Comparison of ENCODE assay signal across 13 mouse cellular contexts in the genomic region with DNA sequence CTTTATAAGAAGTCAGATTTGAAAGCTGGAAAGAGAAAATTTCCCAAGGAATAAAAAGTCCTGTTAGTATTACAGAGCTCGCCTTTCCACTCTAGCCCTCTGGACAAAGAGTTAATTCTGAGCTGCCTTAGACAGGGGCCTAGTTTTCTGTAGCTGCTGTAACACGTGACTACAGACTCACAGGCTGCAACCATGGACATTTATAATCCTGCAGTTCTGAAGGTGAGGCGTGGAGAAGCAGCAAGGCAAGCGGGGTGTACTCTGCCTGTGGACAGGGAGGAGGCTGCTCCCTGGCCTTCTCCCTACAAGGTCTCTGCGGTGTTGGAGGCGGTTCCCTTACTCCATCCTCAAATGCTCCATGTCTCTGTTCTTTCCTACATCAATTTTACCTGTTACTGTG.
DNase-seq lines count a peak whose midpoint lies in the region; ATAC-seq and TF ChIP-seq lines count a peak whose summit lies in the region.
"Had no signal": no experiment of that assay in that cellular context is flagged by ENCODE, and none has a peak within 500 bp of the region (broad histone marks: within the 10 kb centered on the region; RNA-seq: fewer than 3 reads in every experiment).

No protein-coding gene starts in this region.

- no peaks in the 10 kb centered on the region for H3K36me3 ChIP-seq in kidney, embryonic 14.5 days (ENCODE audit: control insufficient read depth, insufficient read depth, low read length)
- H3K36me3 ChIP-seq in embryonic facial prominence, embryonic 14.5 days (ENCODE audit: control insufficient read depth, insufficient read depth, low read length) = no peaks in the 10 kb centered on the region
- H3K36me3 ChIP-seq in hindbrain, postnatal 0 days (ENCODE audit: insufficient read depth, low read length) = no peaks in the 10 kb centered on the region
- no peaks in the 10 kb centered on the region for H3K36me3 ChIP-seq in neural tube, embryonic 14.5 days (ENCODE audit: control insufficient read depth, insufficient read depth, low read length)
- H3K36me3 ChIP-seq: neural tube, embryonic 12.5 days had no signal

- ATAC-seq in kidney, embryonic 14.5 days (ENCODE audit: low FRiP score, low TSS enrichment) = no peak
- ATAC-seq in embryonic facial prominence, embryonic 14.5 days (ENCODE audit: low read depth) = peak; percentile 50; the same call in 1 of the 2 replicates
- ATAC-seq in hindbrain, postnatal 0 days = peak; percentile 43; the same call in 1 of the 2 replicates
- ATAC-seq in neural tube, embryonic 14.5 days (ENCODE audit: low read depth) = no peak

- no peak overlapping the region for H3K4me3 ChIP-seq in kidney, embryonic 14.5 days (ENCODE audit: low read length)
- no peak overlapping the region for H3K4me3 ChIP-seq in embryonic facial prominence, embryonic 14.5 days (ENCODE audit: low read depth, low read length)
- no peak overlapping the region for H3K4me3 ChIP-seq in hindbrain, postnatal 0 days (ENCODE audit: low read length)
- H3K4me3 ChIP-seq in neural tube, embryonic 14.5 days (ENCODE audit: low read depth, low read length) = no peak overlapping the region
- H3K4me3 ChIP-seq: layer of hippocampus, adult 2 months; neural tube, embryonic 12.5 days had no signal

- no peaks in the 10 kb centered on the region for H3K9me3 ChIP-seq in kidney, embryonic 14.5 days (ENCODE audit: control insufficient read depth, low read length)
- no peaks in the 10 kb centered on the region for H3K9me3 ChIP-seq in embryonic facial prominence, embryonic 14.5 days (ENCODE audit: control insufficient read depth, low read length)
- no peaks in the 10 kb centered on the region for H3K9me3 ChIP-seq in hindbrain, postnatal 0 days (ENCODE audit: low read length)
- H3K9me3 ChIP-seq in neural tube, embryonic 14.5 days (ENCODE audit: control insufficient read depth, low read length) = no peaks in the 10 kb centered on the region
- H3K9me3 ChIP-seq: neural tube, embryonic 12.5 days had no signal

- H3K27ac ChIP-seq in kidney, embryonic 14.5 days (ENCODE audit: low read depth, low read length) = no peak overlapping the region
- peak overlapping the region; percentile 52 for H3K27ac ChIP-seq in embryonic facial prominence, embryonic 14.5 days (replicated peaks; ENCODE audit: low read depth, low read length)
- H3K27ac ChIP-seq in hindbrain, postnatal 0 days = peak overlapping the region; percentile 66; the same call in 1 of the 2 replicates
- peak overlapping the region; percentile 24; the same call in 1 of the 2 replicates for H3K27ac ChIP-seq in neural tube, embryonic 14.5 days (ENCODE audit: low read depth, low read length)
- H3K27ac ChIP-seq: layer of hippocampus, adult 2 months; neural tube, embryonic 12.5 days had no signal

- no peak overlapping the region for H3K9ac ChIP-seq in kidney, embryonic 14.5 days (ENCODE audit: low read depth, low read length)
- no peak overlapping the region for H3K9ac ChIP-seq in embryonic facial prominence, embryonic 14.5 days (ENCODE audit: low read depth, low read length)
- no peak overlapping the region for H3K9ac ChIP-seq in hindbrain, postnatal 0 days (replicated peaks; ENCODE audit: low read length)
- no peak overlapping the region for H3K9ac ChIP-seq in neural tube, embryonic 14.5 days (replicated peaks; ENCODE audit: low read depth, low read length)
- H3K9ac ChIP-seq: neural tube, embryonic 12.5 days had no signal

- H3K4me2 ChIP-seq in kidney, embryonic 14.5 days (replicated peaks; ENCODE audit: low read depth, low read length) = no peak overlapping the region
- no peak overlapping the region for H3K4me2 ChIP-seq in embryonic facial prominence, embryonic 14.5 days (ENCODE audit: low read depth, low read length)
- no peak overlapping the region for H3K4me2 ChIP-seq in hindbrain, postnatal 0 days (ENCODE audit: low read depth, low read length)
- H3K4me2 ChIP-seq in neural tube, embryonic 14.5 days (ENCODE audit: low read depth, low read length) = no peak overlapping the region
- H3K4me2 ChIP-seq: neural tube, embryonic 12.5 days had no signal

- peak; percentile 22 to 70 for DNase-seq in kidney, postnatal 25 days
- DNase-seq in embryonic facial prominence, embryonic 14.5 days (ENCODE audit: low spot score) = no peak
- no peak for DNase-seq in hindbrain, postnatal 0 days (ENCODE audit: low spot score)
- DNase-seq in urinary bladder, adult 18-20 months (ENCODE audit: low spot score in 2 of 2) = no peak
- no peak for DNase-seq in adrenal gland, postnatal 25 days
- DNase-seq: adrenal gland, postnatal 10 days; cerebellum, adult 11-12 months; heart, postnatal 10 days; lung, adult 18-20 months had no signal

- WGBS in kidney, embryonic 14.5 days = 69% methylated on average over 6 of the region's 6 CpGs
- 51% methylated on average over 6 of the region's 6 CpGs for WGBS in embryonic facial prominence, embryonic 14.5 days
- WGBS in hindbrain, postnatal 0 days = 65% methylated on average over 6 of the region's 6 CpGs
- 64% methylated on average over 6 of the region's 6 CpGs for WGBS in neural tube, embryonic 14.5 days

- peaks cover 1% of the 10 kb centered on the region; the same call in 1 of the 2 replicates for H3K4me1 ChIP-seq in kidney, embryonic 14.5 days (ENCODE audit: control insufficient read depth, insufficient read depth, low read length)
- peaks cover 19% of the 10 kb centered on the region for H3K4me1 ChIP-seq in embryonic facial prominence, embryonic 14.5 days (ENCODE audit: control insufficient read depth, insufficient read depth, low read length)
- H3K4me1 ChIP-seq in hindbrain, postnatal 0 days (ENCODE audit: insufficient read depth, low read length) = no peaks in the 10 kb centered on the region
- no peaks in the 10 kb centered on the region for H3K4me1 ChIP-seq in neural tube, embryonic 14.5 days (ENCODE audit: control insufficient read depth, insufficient read depth, low read length)
- H3K4me1 ChIP-seq: neural tube, embryonic 12.5 days had no signal

- no peaks in the 10 kb centered on the region for H3K27me3 ChIP-seq in kidney, embryonic 14.5 days (ENCODE audit: control insufficient read depth, insufficient read depth, low read length)
- no peaks in the 10 kb centered on the region for H3K27me3 ChIP-seq in embryonic facial prominence, embryonic 14.5 days (replicated peaks; ENCODE audit: control insufficient read depth, insufficient read depth, low read length)
- no peaks in the 10 kb centered on the region for H3K27me3 ChIP-seq in hindbrain, postnatal 0 days (ENCODE audit: insufficient read depth, low read length)
- H3K27me3 ChIP-seq in neural tube, embryonic 14.5 days (ENCODE audit: control insufficient read depth, insufficient read depth, low read length) = no peaks in the 10 kb centered on the region
- H3K27me3 ChIP-seq: neural tube, embryonic 12.5 days had no signal

- no peak for TF ChIP-seq CTCF in hindbrain, postnatal 0 days (IDR thresholded peaks at IDR 0.05; ENCODE audit: low read depth)

Comparison
In these comparisons a context has a peak if more than half of its experiments do, and no peak if none do; other contexts are left out.
1. DNase-seq: peak in kidney, postnatal 25 days (2 of 2); none in embryonic facial prominence, embryonic 14.5 days (single experiment), hindbrain, postnatal 0 days (single experiment), urinary bladder, adult 18-20 months (0 of 2) and adrenal gland, postnatal 25 days (single experiment).
2. ATAC-seq: peak in embryonic facial prominence, embryonic 14.5 days (single experiment) and hindbrain, postnatal 0 days (single experiment); none in kidney, embryonic 14.5 days (single experiment) and neural tube, embryonic 14.5 days (single experiment).